Mouse (Mus musculus) heart, embryonic 10.5 days (tissue): ENCODE data around the gene Mfap4. TPM values are rescaled to one million over a fixed set of nuclear protein-coding genes. Genes with fewer than 3 reads are reported as not detected.
A peak's percentile ranks its signal among the peaks of the same experiment; 100 is the strongest.

Experiments
- DNase-seq: peaks from one replicate; pipeline ENCODE4 v3.0.0-alpha.2; 2017; ENCODE audit warnings: low spot score
- H3K27ac ChIP-seq: fragments of 300-500 bp; sonication (generic); 2 replicates; pipeline ENCODE4 v1.5.1; 2016; ENCODE audit warnings: mild to moderate bottlenecking
- H3K27me3 ChIP-seq: fragments of 300-500 bp; sonication (generic); 2 replicates; pipeline ENCODE4 v1.6.1; 2016; ENCODE audit warnings: mild to moderate bottlenecking; ENCODE audit not compliant: poor library complexity, insufficient read depth, severe bottlenecking
- H3K36me3 ChIP-seq: fragments of 300-500 bp; sonication (generic); 2 replicates; pipeline ENCODE4 v1.6.1; 2016; ENCODE audit warnings: mild to moderate bottlenecking, moderate library complexity
- H3K4me1 ChIP-seq: fragments of 300-500 bp; sonication (generic); 2 replicates; pipeline ENCODE4 v1.6.1; 2016; ENCODE audit warnings: mild to moderate bottlenecking
- H3K4me3 ChIP-seq: fragments of 300-500 bp; sonication (generic); 2 replicates; pipeline ENCODE4 v1.5.1; 2016; ENCODE audit warnings: mild to moderate bottlenecking, moderate library complexity
- H3K9me3 ChIP-seq: fragments of 300-500 bp; sonication (generic); 2 replicates; pipeline ENCODE4 v1.6.1; 2016; ENCODE audit warnings: mild to moderate bottlenecking, moderate library complexity
- WGBS: fragments of 180-500 bp; shearing (Covaris S2); methylation state at CpG from one replicate; pipeline ENCODE4 v1.1.7; 2016; 5-methylcytosine and 5-hydroxymethylcytosine counted together
- polyA plus RNA-seq: library from polyadenylated mRNA; unstranded; fragments of >200 nt; fragmentation: Nextera tagmentation; extraction: Ambion mirVana; gene quantifications from 2 replicates; pipeline ENCODE4 v1.2.1, GENCODE M21; 2016

Gene Mfap4
- polyA plus RNA-seq, 1 experiment from 2014 or later: 67.8 TPM

DNA sequence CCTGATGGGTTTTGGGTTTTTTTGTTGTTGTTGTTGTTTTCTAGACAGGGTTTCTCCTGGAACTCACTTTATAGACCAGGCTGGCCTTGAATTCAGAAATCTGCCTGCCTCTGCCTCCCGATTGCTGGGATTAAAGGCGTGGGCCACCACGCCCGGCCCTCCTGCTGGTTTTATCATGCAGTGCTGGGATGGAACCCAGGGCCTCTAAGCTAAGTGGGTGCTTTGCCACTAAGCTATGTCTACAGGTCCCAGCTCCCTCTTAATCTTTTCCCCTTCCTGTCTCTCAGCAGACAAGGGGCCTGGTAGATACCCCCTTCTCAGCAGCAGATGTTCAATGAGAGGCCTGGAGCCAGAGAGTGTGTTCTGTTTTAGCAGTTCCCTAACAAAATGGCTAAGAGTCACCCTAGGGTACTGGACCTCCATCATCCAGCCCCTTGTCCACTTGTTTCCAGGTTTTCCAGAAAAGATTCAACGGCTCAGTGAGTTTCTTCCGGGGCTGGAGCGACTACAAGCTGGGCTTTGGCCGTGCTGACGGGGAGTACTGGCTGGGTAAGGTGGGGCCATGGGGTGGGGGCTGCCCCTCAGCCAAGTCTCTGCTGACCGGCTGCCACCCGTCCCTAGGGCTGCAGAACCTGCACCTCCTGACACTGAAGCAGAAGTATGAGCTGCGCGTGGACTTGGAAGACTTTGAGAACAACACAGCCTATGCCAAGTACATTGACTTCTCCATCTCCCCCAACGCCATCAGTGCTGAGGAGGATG is 1.4 kb downstream of the Mfap4 start:
- Histone ChIP-seq H3K36me3 (peaks cover 48% of the 10 kb centered on the region), H3K27me3 (peaks cover 6% of the 10 kb centered on the region; the same call in 1 of the 2 replicates), H3K9me3 (no peaks in the 10 kb centered on the region), H3K27ac (peak overlapping the region; percentile 88; the same call in 1 of the 2 replicates), H3K4me3 (peak overlapping the region; percentile 49), H3K4me1 (peaks cover 57% of the 10 kb centered on the region)
- WGBS: 87% methylated on average over 14 of the region's 14 CpGs
- DNase-seq: no peak

- H3K27me3 ChIP-seq: peaks cover 6% of the 10 kb centered on the region; the same call in 1 of the 2 replicates
- H3K27ac ChIP-seq: no peak overlapping the region
- no peak for DNase-seq
- peaks cover 55% of the 10 kb centered on the region for H3K36me3 ChIP-seq
- 73% methylated on average over 2 of the region's 2 CpGs for WGBS
- H3K4me3 ChIP-seq: no peak overlapping the region
- H3K9me3 ChIP-seq: no peaks in the 10 kb centered on the region
- H3K4me1 ChIP-seq: peaks cover 54% of the 10 kb centered on the region
These were observed 2.2 kb downstream of the Mfap4 start for GRCm38 (mm10) chr11:61487401-61487800.

DNA sequence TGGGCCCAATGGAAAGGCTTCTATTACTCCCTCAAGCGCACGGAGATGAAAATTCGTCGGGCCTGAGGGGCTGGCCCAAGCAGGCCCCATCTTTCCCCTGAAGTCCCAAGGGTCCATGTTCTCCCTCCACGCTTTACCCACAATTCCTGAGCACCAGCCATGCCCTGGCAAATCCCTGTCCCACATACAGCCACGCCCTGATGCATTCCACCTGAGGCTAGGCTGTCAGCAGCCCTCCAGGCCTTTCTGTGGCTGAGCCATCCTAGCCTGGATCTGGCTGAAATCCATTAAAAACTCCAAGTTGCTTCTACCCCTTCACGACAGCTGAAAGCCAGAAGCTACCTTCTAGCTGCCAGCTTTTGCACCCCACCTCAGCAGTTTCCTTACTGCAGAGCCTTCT is 2.7 kb downstream of the Mfap4 start:
- 91% methylated on average over 7 of the region's 7 CpGs for WGBS
- Histone ChIP-seq H3K36me3 (peaks cover 60% of the 10 kb centered on the region), H3K27me3 (peaks cover 6% of the 10 kb centered on the region; the same call in 1 of the 2 replicates), H3K27ac (no peak overlapping the region), H3K9me3 (no peaks in the 10 kb centered on the region), H3K4me3 (no peak overlapping the region), H3K4me1 (peaks cover 59% of the 10 kb centered on the region)
- no peak for DNase-seq

GRCm38 (mm10) chr11:61489085-61489484 is 3.9 kb downstream of the Mfap4 start:
- 82% methylated on average over 2 of the region's 2 CpGs for WGBS
- Histone ChIP-seq H3K9me3 (no peaks in the 10 kb centered on the region), H3K36me3 (peaks cover 60% of the 10 kb centered on the region), H3K4me1 (peaks cover 64% of the 10 kb centered on the region), H3K4me3 (no peak overlapping the region), H3K27me3 (peaks cover 3% of the 10 kb centered on the region; the same call in 1 of the 2 replicates), H3K27ac (no peak overlapping the region)
- no peak for DNase-seq

- Histone ChIP-seq H3K27ac (no peak overlapping the region), H3K36me3 (peaks cover 60% of the 10 kb centered on the region), H3K9me3 (no peaks in the 10 kb centered on the region), H3K4me3 (no peak overlapping the region), H3K4me1 (peaks cover 56% of the 10 kb centered on the region), H3K27me3 (no peaks in the 10 kb centered on the region)
- no peak for DNase-seq
- WGBS: 91% methylated on average over 8 of the region's 8 CpGs
These were observed 4.6 kb downstream of the Mfap4 start for GRCm38 (mm10) chr11:61489874-61490273.

GRCm38 (mm10) chr11:61490944-61491520 is 5.8 kb downstream of the Mfap4 start:
- no peak overlapping the region for H3K4me3 ChIP-seq

GRCm38 (mm10) chr11:61492749-61493401 is 7.6 kb downstream of the Mfap4 start:
- Histone ChIP-seq H3K4me3 (peak overlapping the region; percentile 83), H3K27ac (peak overlapping the region; percentile 93), H3K36me3 (peaks cover 50% of the 10 kb centered on the region), H3K4me1 (peaks cover 28% of the 10 kb centered on the region), H3K27me3 (no peaks in the 10 kb centered on the region), H3K9me3 (no peaks in the 10 kb centered on the region)
- 66% methylated on average over 12 of the region's 12 CpGs for WGBS
- no peak for DNase-seq

More at GRCm38 (mm10) chr11:61490944-61491520, 5.8 kb downstream of the Mfap4 start:
- Histone ChIP-seq H3K9me3 (no peaks in the 10 kb centered on the region), H3K27ac (no peak overlapping the region), H3K27me3 (no peaks in the 10 kb centered on the region), H3K4me1 (peaks cover 44% of the 10 kb centered on the region), H3K36me3 (peaks cover 60% of the 10 kb centered on the region)
- DNase-seq: no peak
- WGBS: 92% methylated on average over 22 of the region's 22 CpGs

DNA sequence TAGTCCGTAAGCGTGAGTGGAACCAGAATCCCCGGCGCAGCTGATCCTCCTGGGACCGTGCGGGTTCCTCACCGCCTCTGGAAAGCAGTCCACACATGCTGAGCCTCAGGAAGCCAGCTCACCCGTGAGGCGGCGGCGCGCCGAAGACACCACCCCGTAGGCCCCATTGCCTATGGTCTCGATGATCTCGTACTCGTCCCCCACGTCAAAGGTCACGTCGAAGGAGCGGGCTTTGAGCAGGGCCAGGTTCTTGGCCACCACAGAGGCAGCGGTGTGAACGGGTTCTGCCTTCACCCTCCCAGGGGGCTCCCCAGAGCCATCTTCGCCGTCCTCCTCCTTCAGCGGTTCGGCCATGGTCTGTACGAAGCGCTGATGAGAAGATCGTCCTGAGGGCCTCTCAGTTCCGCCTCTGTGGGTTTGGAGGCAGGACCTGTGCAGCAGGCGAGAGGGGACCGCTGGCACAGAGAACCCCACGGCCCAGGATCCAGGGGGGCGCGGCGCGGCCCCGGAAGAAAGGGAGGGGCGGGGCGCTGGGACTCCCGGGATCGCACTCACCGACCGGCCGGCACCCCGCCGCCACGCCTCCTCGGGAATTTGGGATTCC is 8.4 kb downstream of the Mfap4 start:
- no peak for DNase-seq
- WGBS: under 1% methylated on average over 50 of the region's 50 CpGs

GRCm38 (mm10) chr11:61494129-61494997 is 9.1 kb downstream of the Mfap4 start, which contains the start of gene Mapk7:
Mapk7 (minus strand) TSS chr11:61494406.
- DNase-seq: peak; percentile 99
- Histone ChIP-seq H3K27me3 (no peaks in the 10 kb centered on the region), H3K4me3 (peak within 1 kb of the TSS; percentile 83), H3K27ac (peak within 1 kb of the TSS; percentile 93), H3K36me3 (peaks cover 35% of the 10 kb centered on the region), H3K9me3 (no peaks in the 10 kb centered on the region), H3K4me1 (peaks cover 34% of the 10 kb centered on the region)
- WGBS: under 1% methylated on average over 62 of the region's 62 CpGs

More for the DNA sequence above, 8.4 kb downstream of the Mfap4 start:
- Histone ChIP-seq H3K9me3 (no peaks in the 10 kb centered on the region), H3K4me3 (peak overlapping the region; percentile 83), H3K27ac (peak overlapping the region; percentile 93), H3K4me1 (peaks cover 28% of the 10 kb centered on the region), H3K36me3 (peaks cover 43% of the 10 kb centered on the region), H3K27me3 (no peaks in the 10 kb centered on the region)

- no peak for DNase-seq
- Histone ChIP-seq H3K36me3 (peaks cover 24% of the 10 kb centered on the region), H3K9me3 (no peaks in the 10 kb centered on the region), H3K27me3 (no peaks in the 10 kb centered on the region), H3K27ac (0 out of 2 replicates have a peak overlapping the region, but pooled peaks have one; percentile 93), H3K4me1 (peaks cover 29% of the 10 kb centered on the region), H3K4me3 (no peak overlapping the region)
- WGBS: 83% methylated on average over 2 of the region's 2 CpGs
These were observed 10.3 kb downstream of the Mfap4 start for GRCm38 (mm10) chr11:61495528-61495927.

DNA sequence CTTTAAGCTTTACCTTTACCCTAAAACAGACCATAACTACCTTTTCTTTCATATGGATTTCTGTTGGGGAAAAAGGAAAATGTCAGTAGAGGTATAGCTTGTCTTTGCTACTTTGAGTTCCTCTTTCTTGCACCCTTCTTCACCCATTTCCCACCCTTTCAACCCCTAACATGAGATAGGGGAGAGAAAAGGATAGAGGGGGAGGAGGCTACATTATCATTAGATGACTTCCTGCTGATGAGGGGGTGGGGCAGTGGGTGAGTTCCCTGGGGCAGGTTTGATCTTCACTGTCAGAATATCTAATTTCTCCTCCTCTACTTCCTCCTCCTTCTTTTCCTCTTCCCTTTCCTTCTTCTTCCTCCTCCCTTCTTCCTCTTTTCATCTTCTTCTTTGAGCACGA is 12.3 kb downstream of the Mfap4 start:
- Histone ChIP-seq H3K4me1 (peaks cover 22% of the 10 kb centered on the region), H3K27me3 (no peaks in the 10 kb centered on the region), H3K36me3 (0 out of 2 replicates have a peak, but pooled peaks cover 5% of the 10 kb centered on the region), H3K9me3 (no peaks in the 10 kb centered on the region), H3K27ac (no peak overlapping the region), H3K4me3 (no peak overlapping the region)
- WGBS: 83% methylated on average over 1 of the region's 1 CpGs
- DNase-seq: no peak
